Mouse (Mus musculus) megakaryocyte, embryonic 14.5 days (primary cell): ENCODE measurements around the gene D630003M21Rik. TPM values are rescaled to one million over a fixed set of nuclear protein-coding genes. Genes with fewer than 3 reads are reported as not detected.

Experiments used
- H3K27me3 ChIP-seq: replicated peaks from 2 replicates; pipeline ENCODE3; 2012; ENCODE audit warnings: inconsistent platforms
- H3K36me3 ChIP-seq: replicated peaks from 2 replicates; pipeline ENCODE3; 2012; ENCODE audit warnings: low read length, inconsistent platforms, mixed read lengths
- H3K4me1 ChIP-seq: 2 replicates; pipeline ENCODE4 v1.6.1; 2012; ENCODE audit warnings: inconsistent platforms
- H3K4me3 ChIP-seq: replicated peaks from 2 replicates; pipeline ENCODE3; 2012; ENCODE audit warnings: moderate library complexity, mild to moderate bottlenecking, inconsistent platforms
- H3K9me3 ChIP-seq: 2 replicates; pipeline ENCODE4 v1.6.1; 2012; ENCODE audit warnings: inconsistent platforms
- FLI1 ChIP-seq: IDR thresholded peaks from 2 replicates; pipeline ENCODE4 v1.6.1; 2012; ENCODE audit warnings: low read length, inconsistent platforms, mixed read lengths
- GATA1 ChIP-seq: IDR thresholded peaks from 3 replicates; pipeline ENCODE4 v1.6.1; 2012; ENCODE audit warnings: mixed read lengths, low read length, inconsistent platforms, borderline replicate concordance
- polyA plus RNA-seq: library from polyadenylated mRNA; stranded (reverse); fragments of >175 nt; gene quantifications from 2 replicates; pipeline ENCODE4 v1.2.3, GENCODE M21; 2012; ENCODE audit warnings: low replicate concordance; ENCODE audit not compliant: insufficient read depth

Gene D630003M21Rik
- polyA plus RNA-seq, 1 experiment = not detected

- peaks cover 20% of the 10 kb centered on the region for H3K9me3 ChIP-seq
- peaks cover 57% of the 10 kb centered on the region for H3K27me3 ChIP-seq
- no peak for TF ChIP-seq FLI1
- TF ChIP-seq GATA1 = no peak
- no peaks in the 10 kb centered on the region for H3K4me1 ChIP-seq
- H3K4me3 ChIP-seq = no peak overlapping the region
- no peaks in the 10 kb centered on the region for H3K36me3 ChIP-seq
Observed at GRCm38 (mm10) chr2:158241126-158241738, 12.2 kb upstream of the D630003M21Rik start.

DNA sequence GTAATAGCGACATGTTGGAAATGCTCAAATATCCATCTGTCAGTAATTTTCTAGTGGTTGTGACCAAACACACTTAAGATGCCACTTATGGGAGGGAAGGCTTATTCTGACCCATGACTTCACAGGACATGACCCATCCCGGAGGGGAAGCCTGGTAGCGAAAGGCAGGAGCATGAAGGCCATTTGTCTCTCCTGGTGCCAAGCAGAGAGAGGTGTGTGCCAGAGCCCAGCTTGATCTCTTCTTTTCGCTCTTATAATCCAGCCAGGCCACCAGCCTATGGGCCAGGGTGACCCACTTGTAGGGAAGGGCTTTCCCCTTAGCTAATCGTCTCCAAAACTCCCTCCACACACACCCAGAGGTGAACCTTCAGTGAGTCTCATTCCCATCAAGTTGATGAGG lies 9.1 kb upstream of the D630003M21Rik start:
- H3K4me3 ChIP-seq = no peak overlapping the region
- peaks cover 20% of the 10 kb centered on the region for H3K9me3 ChIP-seq
- peaks cover 66% of the 10 kb centered on the region for H3K27me3 ChIP-seq
- H3K4me1 ChIP-seq = peaks cover 2% of the 10 kb centered on the region; the same call in 1 of the 2 replicates
- TF ChIP-seq GATA1 (no peak), FLI1 (no peak)
- H3K36me3 ChIP-seq = no peaks in the 10 kb centered on the region

DNA sequence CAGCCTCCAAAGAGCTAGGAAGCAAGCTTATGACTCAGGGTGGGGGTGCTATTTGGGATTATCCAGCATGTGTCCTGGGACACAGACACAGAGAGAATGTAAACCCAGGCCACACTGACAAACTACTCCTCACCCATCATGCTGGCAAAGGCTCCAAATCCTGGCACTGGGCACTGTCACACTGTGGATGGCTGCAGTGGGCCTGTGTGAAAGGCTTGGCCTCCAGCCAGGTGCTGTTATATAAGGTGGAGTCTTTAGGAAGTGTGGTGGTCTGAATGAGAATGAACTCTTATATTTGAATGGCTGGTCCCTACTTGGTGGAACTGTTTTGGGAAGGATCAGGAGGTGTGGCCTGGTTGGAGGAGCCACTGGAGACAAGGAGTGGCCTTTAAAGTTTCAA lies 7.7 kb upstream of the D630003M21Rik start:
- TF ChIP-seq FLI1 (no peak), GATA1 (no peak)
- H3K9me3 ChIP-seq = peaks cover 20% of the 10 kb centered on the region
- H3K4me1 ChIP-seq = peaks cover 4% of the 10 kb centered on the region; the same call in 1 of the 2 replicates
- peaks cover 65% of the 10 kb centered on the region for H3K27me3 ChIP-seq
- H3K36me3 ChIP-seq = no peaks in the 10 kb centered on the region
- no peak overlapping the region for H3K4me3 ChIP-seq

DNA sequence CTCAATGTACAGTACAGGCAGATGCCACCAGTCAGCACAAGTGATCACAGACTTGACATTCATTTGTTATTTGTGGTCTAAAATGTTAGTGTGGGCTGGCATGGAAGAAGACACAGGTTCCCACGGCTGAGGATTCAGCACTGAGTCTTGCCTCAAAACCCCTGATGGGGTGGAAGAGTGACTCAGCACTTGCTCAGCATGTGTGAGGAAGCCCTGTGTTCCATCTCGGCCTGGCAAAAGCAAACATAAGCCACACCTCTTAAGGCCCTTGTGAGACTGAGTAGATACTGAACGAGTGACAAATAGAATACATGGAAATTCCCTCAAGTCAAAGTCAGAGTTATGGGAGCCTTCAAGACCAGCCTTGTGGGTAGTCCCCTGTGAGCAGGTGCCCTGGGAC lies 4.1 kb upstream of the D630003M21Rik start:
- Histone ChIP-seq H3K4me3 (no peak overlapping the region), H3K36me3 (no peaks in the 10 kb centered on the region), H3K9me3 (peaks cover 12% of the 10 kb centered on the region), H3K4me1 (peaks cover 14% of the 10 kb centered on the region; the same call in 1 of the 2 replicates), H3K27me3 (peaks cover 79% of the 10 kb centered on the region)
- no peak for TF ChIP-seq GATA1
- no peak for TF ChIP-seq FLI1

GRCm38 (mm10) chr2:158232414-158232813 lies 3.4 kb upstream of the D630003M21Rik start:
- peaks cover 84% of the 10 kb centered on the region for H3K27me3 ChIP-seq
- H3K36me3 ChIP-seq = no peaks in the 10 kb centered on the region
- H3K4me3 ChIP-seq = no peak overlapping the region
- peaks cover 14% of the 10 kb centered on the region; the same call in 1 of the 2 replicates for H3K4me1 ChIP-seq
- TF ChIP-seq FLI1 (no peak), GATA1 (no peak)
- H3K9me3 ChIP-seq = peaks cover 9% of the 10 kb centered on the region

DNA sequence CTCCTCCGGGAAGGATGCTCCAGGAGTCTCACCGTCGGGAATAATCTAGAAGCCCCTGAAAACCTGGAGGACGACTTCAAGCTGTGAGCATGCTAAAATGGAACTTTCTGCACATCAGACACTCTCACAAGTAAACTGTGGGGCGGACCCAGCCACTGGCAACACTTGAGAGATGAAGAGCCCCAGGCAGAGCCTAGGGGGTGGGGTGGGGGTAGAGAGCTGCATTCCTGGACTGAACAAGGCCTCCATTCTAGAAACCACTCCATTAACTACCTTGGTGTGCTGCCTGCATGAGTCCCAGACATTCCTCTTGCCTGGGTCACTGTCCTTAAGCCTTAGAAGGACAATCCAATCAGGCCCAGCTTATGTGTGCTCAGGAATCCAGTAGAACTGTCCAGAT lies 2.0 kb upstream of the D630003M21Rik start:
- no peak for TF ChIP-seq FLI1
- no peak for TF ChIP-seq GATA1
- peaks cover 87% of the 10 kb centered on the region for H3K27me3 ChIP-seq

GRCm38 (mm10) chr2:158230617-158231016 lies 1.6 kb upstream of the D630003M21Rik start:
- TF ChIP-seq FLI1 = no peak
- no peak for TF ChIP-seq GATA1
- Histone ChIP-seq H3K9me3 (no peaks in the 10 kb centered on the region), H3K27me3 (peaks cover 89% of the 10 kb centered on the region), H3K4me3 (no peak overlapping the region), H3K36me3 (no peaks in the 10 kb centered on the region), H3K4me1 (peaks cover 14% of the 10 kb centered on the region; the same call in 1 of the 2 replicates)

More for the DNA sequence above, 2.0 kb upstream of the D630003M21Rik start:
- H3K36me3 ChIP-seq = no peaks in the 10 kb centered on the region
- no peaks in the 10 kb centered on the region for H3K9me3 ChIP-seq
- peaks cover 14% of the 10 kb centered on the region; the same call in 1 of the 2 replicates for H3K4me1 ChIP-seq
- H3K4me3 ChIP-seq = no peak overlapping the region

DNA sequence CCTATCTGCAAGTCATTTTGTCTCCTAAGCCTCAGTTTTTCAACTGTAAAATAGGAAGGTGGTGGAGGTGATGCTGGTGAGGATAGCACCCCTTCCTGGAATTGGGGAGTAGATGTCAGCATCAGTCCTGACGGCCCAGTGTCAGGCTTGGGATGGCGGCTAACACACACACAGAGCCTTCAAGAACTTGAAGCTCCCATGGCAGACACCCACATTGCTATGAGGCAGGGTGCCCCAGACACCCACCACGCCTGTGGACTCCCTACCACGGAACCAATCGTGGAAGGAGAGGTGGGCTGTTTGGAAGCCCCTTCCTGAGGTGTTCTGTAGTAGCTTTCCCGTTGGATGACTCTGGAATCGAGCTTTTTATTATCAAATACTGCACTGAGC lies 476 bp upstream of the D630003M21Rik start:
- TF ChIP-seq FLI1 (no peak), GATA1 (no peak)
- Histone ChIP-seq H3K4me3 (peak overlapping the region; percentile 59), H3K36me3 (no peaks in the 10 kb centered on the region), H3K27me3 (peaks cover 86% of the 10 kb centered on the region), H3K9me3 (peaks cover under 1% of the 10 kb centered on the region; the same call in 1 of the 2 replicates), H3K4me1 (peaks cover 14% of the 10 kb centered on the region; the same call in 1 of the 2 replicates)

GRCm38 (mm10) chr2:158225301-158225700 lies 3.7 kb downstream of the D630003M21Rik start:
- Histone ChIP-seq H3K4me1 (peaks cover 10% of the 10 kb centered on the region; the same call in 1 of the 2 replicates), H3K4me3 (no peak overlapping the region), H3K9me3 (peaks cover 13% of the 10 kb centered on the region), H3K36me3 (no peaks in the 10 kb centered on the region), H3K27me3 (peaks cover 88% of the 10 kb centered on the region)
- TF ChIP-seq FLI1 = no peak
- no peak for TF ChIP-seq GATA1

- peaks cover 13% of the 10 kb centered on the region for H3K9me3 ChIP-seq
- H3K4me3 ChIP-seq = no peak overlapping the region
- peaks cover 88% of the 10 kb centered on the region for H3K27me3 ChIP-seq
- TF ChIP-seq FLI1 (no peak), GATA1 (no peak)
- H3K36me3 ChIP-seq = no peaks in the 10 kb centered on the region
- no peaks in the 10 kb centered on the region; the same call in 1 of the 2 replicates for H3K4me1 ChIP-seq
Observed at GRCm38 (mm10) chr2:158223497-158223896, 5.5 kb downstream of the D630003M21Rik start.
